Mouse (Mus musculus) thymus, postnatal 4 days (tissue): ENCODE data around the gene Mindy1.
"Not testable (repeated sequence)": the region's sequence is repeated elsewhere in the genome, so short reads cannot be mapped to it uniquely, and the experiment has no call there.

Experiments
- DNase-seq: peaks from one replicate; pipeline ENCODE4 v3.0.0; 2021

The Mindy1 gene

GRCm38 (mm10) chr3:95324454-95325144 is 43.5 kb downstream of the Mindy1 start:
- no peak for DNase-seq

- no peak for DNase-seq
Observed at GRCm38 (mm10) chr3:95328803-95329404, 47.8 kb downstream of the Mindy1 start.

- DNase-seq, result no peak
Observed at GRCm38 (mm10) chr3:95331528-95331927, 50.4 kb downstream of the Mindy1 start.

- DNase-seq, result no peak
Observed at GRCm38 (mm10) chr3:95337345-95337744, 56.2 kb downstream of the Mindy1 start.

GRCm38 (mm10) chr3:95338251-95338650 is 57.1 kb downstream of the Mindy1 start:
- DNase-seq, result no peak

GRCm38 (mm10) chr3:95343356-95344000 is 62.3 kb downstream of the Mindy1 start:
- not testable (repeated sequence) for DNase-seq
